Mouse (Mus musculus) embryonic facial prominence, embryonic 12.5 days (tissue): ENCODE results near the gene Uvrag. TPM values are rescaled to one million over a fixed set of nuclear protein-coding genes. Genes with fewer than 3 reads are reported as not detected.

Source experiments
- ATAC-seq: fragments of 200-750 bp; cut with Nextera tagmentation; 2 replicates; pipeline ENCODE4 v1.8.0; 2017; ENCODE audit not compliant: insufficient number of reproducible peaks, insufficient read depth, low FRiP score, low TSS enrichment
- H3K27ac ChIP-seq: fragments of 300-500 bp; sonication (generic); 2 replicates; pipeline ENCODE4 v1.5.1; 2016; ENCODE audit warnings: mild to moderate bottlenecking
- H3K27me3 ChIP-seq: fragments of 300-500 bp; sonication (generic); 2 replicates; pipeline ENCODE4 v1.6.1; 2016; ENCODE audit warnings: mild to moderate bottlenecking, moderate library complexity
- H3K36me3 ChIP-seq: fragments of 300-500 bp; sonication (generic); 2 replicates; pipeline ENCODE4 v1.6.1; 2016; ENCODE audit warnings: mild to moderate bottlenecking
- H3K4me1 ChIP-seq: fragments of 300-500 bp; sonication (generic); 2 replicates; pipeline ENCODE4 v1.6.1; 2016
- H3K4me2 ChIP-seq: fragments of 300-500 bp; sonication (generic); replicated peaks from 2 replicates; pipeline ENCODE4 v1.6.1; 2016; ENCODE audit warnings: mild to moderate bottlenecking, moderate library complexity
- H3K4me3 ChIP-seq: fragments of 300-500 bp; sonication (generic); 2 replicates; pipeline ENCODE4 v1.5.1; 2016; ENCODE audit warnings: mild to moderate bottlenecking
- H3K9ac ChIP-seq: fragments of 300-500 bp; sonication (generic); 2 replicates; pipeline ENCODE4 v1.6.1; 2016; ENCODE audit warnings: mild to moderate bottlenecking, moderate library complexity
- H3K9me3 ChIP-seq: fragments of 300-500 bp; sonication (generic); 2 replicates; pipeline ENCODE4 v1.6.1; 2016; ENCODE audit warnings: mild to moderate bottlenecking, moderate library complexity
- WGBS: fragments of 180-500 bp; shearing (Covaris S2); methylation state at CpG from one replicate; pipeline ENCODE4 v1.1.7; 2016; 5-methylcytosine and 5-hydroxymethylcytosine counted together
- polyA plus RNA-seq: library from polyadenylated mRNA; unstranded; fragments of >200 nt; fragmentation: Nextera tagmentation; extraction: Ambion mirVana; gene quantifications from 2 replicates; pipeline ENCODE4 v1.2.1, GENCODE M21; 2016

The Uvrag gene
- polyA plus RNA-seq, 1 experiment from 2014 or later, result 20.2 TPM

GRCm38 (mm10) chr7:99151342-99151741, 10.4 kb upstream of the Uvrag start:
- no peak overlapping the region for H3K4me2 ChIP-seq
- WGBS, result 6% methylated on average over 7 of the region's 7 CpGs
- no peak overlapping the region for H3K4me3 ChIP-seq
- H3K9ac ChIP-seq, result no peak overlapping the region
- H3K27me3 ChIP-seq, result no peaks in the 10 kb centered on the region
- peaks cover 9% of the 10 kb centered on the region for H3K4me1 ChIP-seq
- H3K27ac ChIP-seq, result no peak overlapping the region
- no peaks in the 10 kb centered on the region for H3K9me3 ChIP-seq
- no peaks in the 10 kb centered on the region for H3K36me3 ChIP-seq
- ATAC-seq, result no peak

- no peaks in the 10 kb centered on the region for H3K4me1 ChIP-seq
- no peak overlapping the region for H3K9ac ChIP-seq
- no peak for ATAC-seq
- no peak overlapping the region for H3K27ac ChIP-seq
- 52% methylated on average over 1 of the region's 1 CpGs for WGBS
- H3K36me3 ChIP-seq, result no peaks in the 10 kb centered on the region
- no peaks in the 10 kb centered on the region for H3K9me3 ChIP-seq
- H3K4me2 ChIP-seq, result no peak overlapping the region
- H3K4me3 ChIP-seq, result no peak overlapping the region
- no peaks in the 10 kb centered on the region for H3K27me3 ChIP-seq
Measured at GRCm38 (mm10) chr7:99149017-99149416, 8.1 kb upstream of the Uvrag start.

- H3K27me3 ChIP-seq, result no peaks in the 10 kb centered on the region
- H3K4me2 ChIP-seq, result no peak overlapping the region
- no peak overlapping the region for H3K9ac ChIP-seq
- no peak overlapping the region for H3K4me3 ChIP-seq
- ATAC-seq, result no peak
- H3K36me3 ChIP-seq, result no peaks in the 10 kb centered on the region
- no peaks in the 10 kb centered on the region for H3K9me3 ChIP-seq
- no peak overlapping the region for H3K27ac ChIP-seq
- 85% methylated on average over 7 of the region's 7 CpGs for WGBS
- H3K4me1 ChIP-seq, result no peaks in the 10 kb centered on the region
Measured at GRCm38 (mm10) chr7:99147494-99147893, 6.6 kb upstream of the Uvrag start.

GRCm38 (mm10) chr7:99146906-99147305, 6.0 kb upstream of the Uvrag start:
- Histone ChIP-seq H3K27ac (no peak overlapping the region), H3K27me3 (no peaks in the 10 kb centered on the region), H3K9ac (no peak overlapping the region), H3K4me1 (no peaks in the 10 kb centered on the region), H3K4me3 (no peak overlapping the region), H3K36me3 (no peaks in the 10 kb centered on the region), H3K4me2 (no peak overlapping the region), H3K9me3 (no peaks in the 10 kb centered on the region)
- ATAC-seq, result no peak
- 69% methylated on average over 7 of the region's 7 CpGs for WGBS

GRCm38 (mm10) chr7:99146011-99146410, 5.1 kb upstream of the Uvrag start:
- ATAC-seq, result no peak
- no peak overlapping the region for H3K4me2 ChIP-seq
- 45% methylated on average over 7 of the region's 7 CpGs for WGBS

GRCm38 (mm10) chr7:99144616-99145015, 3.7 kb upstream of the Uvrag start:
- H3K9ac ChIP-seq, result no peak overlapping the region
- H3K36me3 ChIP-seq, result no peaks in the 10 kb centered on the region
- no peaks in the 10 kb centered on the region for H3K27me3 ChIP-seq
- no peak overlapping the region for H3K4me3 ChIP-seq
- no peak overlapping the region for H3K27ac ChIP-seq
- H3K4me1 ChIP-seq, result peaks cover 7% of the 10 kb centered on the region
- no peak overlapping the region for H3K4me2 ChIP-seq
- no peak for ATAC-seq
- WGBS, result 65% methylated on average over 11 of the region's 11 CpGs
- H3K9me3 ChIP-seq, result no peaks in the 10 kb centered on the region

More at GRCm38 (mm10) chr7:99146011-99146410, 5.1 kb upstream of the Uvrag start:
- no peak overlapping the region for H3K4me3 ChIP-seq
- no peaks in the 10 kb centered on the region for H3K4me1 ChIP-seq
- H3K27ac ChIP-seq, result no peak overlapping the region
- H3K27me3 ChIP-seq, result no peaks in the 10 kb centered on the region
- H3K36me3 ChIP-seq, result no peaks in the 10 kb centered on the region
- no peaks in the 10 kb centered on the region for H3K9me3 ChIP-seq
- H3K9ac ChIP-seq, result no peak overlapping the region

GRCm38 (mm10) chr7:99143244-99143643, 2.3 kb upstream of the Uvrag start:
- H3K9ac ChIP-seq, result no peak overlapping the region
- WGBS, result 39% methylated on average over 3 of the region's 3 CpGs
- no peaks in the 10 kb centered on the region for H3K27me3 ChIP-seq
- no peak for ATAC-seq
- H3K4me3 ChIP-seq, result no peak overlapping the region
- peaks cover 14% of the 10 kb centered on the region for H3K4me1 ChIP-seq
- H3K36me3 ChIP-seq, result no peaks in the 10 kb centered on the region
- H3K4me2 ChIP-seq, result no peak overlapping the region
- H3K9me3 ChIP-seq, result no peaks in the 10 kb centered on the region
- no peak overlapping the region for H3K27ac ChIP-seq

- Histone ChIP-seq H3K9me3 (no peaks in the 10 kb centered on the region), H3K4me3 (peak overlapping the region; percentile 97), H3K9ac (no peak overlapping the region), H3K4me2 (peak overlapping the region; percentile 86), H3K27me3 (no peaks in the 10 kb centered on the region), H3K36me3 (no peaks in the 10 kb centered on the region), H3K4me1 (peaks cover 14% of the 10 kb centered on the region), H3K27ac (no peak overlapping the region)
- ATAC-seq, result no peak
- 31% methylated on average over 12 of the region's 12 CpGs for WGBS
Measured at GRCm38 (mm10) chr7:99141919-99142606, 1.1 kb upstream of the Uvrag start.

GRCm38 (mm10) chr7:99140511-99140910, 430 bp downstream of the Uvrag start:
- WGBS, result under 1% methylated on average over 28 of the region's 39 CpGs
- Histone ChIP-seq H3K4me1 (peaks cover 14% of the 10 kb centered on the region), H3K9ac (peak overlapping the region; percentile 91), H3K9me3 (no peaks in the 10 kb centered on the region), H3K4me3 (peak overlapping the region; percentile 97), H3K27me3 (no peaks in the 10 kb centered on the region), H3K27ac (peak overlapping the region; percentile 86), H3K36me3 (no peaks in the 10 kb centered on the region), H3K4me2 (peak overlapping the region; percentile 86)
- 0 out of 2 replicates have a peak, but pooled peaks have one; percentile 0 for ATAC-seq

- Histone ChIP-seq H3K27ac (peak overlapping the region; percentile 86), H3K36me3 (no peaks in the 10 kb centered on the region), H3K4me2 (peak overlapping the region; percentile 86), H3K27me3 (no peaks in the 10 kb centered on the region), H3K4me1 (peaks cover 14% of the 10 kb centered on the region), H3K4me3 (peak overlapping the region; percentile 97), H3K9ac (peak overlapping the region; percentile 91), H3K9me3 (no peaks in the 10 kb centered on the region)
- under 1% methylated on average over 13 of the region's 13 CpGs for WGBS
- no peak for ATAC-seq
Measured at GRCm38 (mm10) chr7:99139841-99140491, 975 bp downstream of the Uvrag start.

GRCm38 (mm10) chr7:99137541-99137940, 3.4 kb downstream of the Uvrag start:
- H3K36me3 ChIP-seq, result no peaks in the 10 kb centered on the region
- H3K4me3 ChIP-seq, result no peak overlapping the region
- H3K27ac ChIP-seq, result no peak overlapping the region
- H3K9ac ChIP-seq, result no peak overlapping the region
- WGBS, result 100% methylated on average over 4 of the region's 4 CpGs
- no peak for ATAC-seq
- H3K9me3 ChIP-seq, result no peaks in the 10 kb centered on the region
- H3K4me1 ChIP-seq, result peaks cover 14% of the 10 kb centered on the region
- no peak overlapping the region for H3K4me2 ChIP-seq
- H3K27me3 ChIP-seq, result no peaks in the 10 kb centered on the region

GRCm38 (mm10) chr7:99136789-99137188, 4.2 kb downstream of the Uvrag start:
- no peak overlapping the region for H3K4me2 ChIP-seq
- WGBS, result 52% methylated on average over 6 of the region's 6 CpGs
- H3K9ac ChIP-seq, result no peak overlapping the region
- H3K36me3 ChIP-seq, result no peaks in the 10 kb centered on the region
- ATAC-seq, result no peak
- H3K4me3 ChIP-seq, result no peak overlapping the region
- H3K27me3 ChIP-seq, result no peaks in the 10 kb centered on the region
- no peak overlapping the region for H3K27ac ChIP-seq
- no peaks in the 10 kb centered on the region for H3K9me3 ChIP-seq
- H3K4me1 ChIP-seq, result peaks cover 14% of the 10 kb centered on the region
